In the genomic region with DNA sequence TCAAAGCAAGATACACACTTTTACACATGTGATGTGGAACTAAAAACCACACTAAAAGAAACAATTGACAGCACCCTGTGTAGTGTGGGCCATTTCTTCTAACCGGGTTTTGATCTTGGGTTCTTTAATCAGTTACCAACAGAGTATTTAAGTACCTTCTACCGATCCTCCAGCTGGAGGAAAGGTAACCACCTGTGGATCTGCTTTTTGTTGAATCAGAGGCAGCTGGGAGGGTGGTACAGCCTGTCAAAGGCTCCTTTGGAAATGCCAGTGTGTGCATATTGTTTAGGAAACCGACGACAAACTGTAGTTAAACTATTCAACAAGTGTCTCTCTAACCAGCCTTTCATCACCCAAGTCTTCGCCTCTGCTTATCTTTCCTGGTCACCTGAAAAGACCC, we compare ENCODE assay signal across 18 mouse cellular contexts. TPM values are rescaled to one million over a fixed set of nuclear protein-coding genes. Genes with fewer than 3 reads are reported as not detected.
DNase-seq lines count a peak whose midpoint lies in the region; ATAC-seq and TF ChIP-seq lines count a peak whose summit lies in the region.
"Had no signal": no experiment of that assay in that cellular context is flagged by ENCODE, and none has a peak within 500 bp of the region (broad histone marks: within the 10 kb centered on the region; RNA-seq: fewer than 3 reads in every experiment).

No protein-coding gene starts in this region.

- H3K4me1 ChIP-seq in forebrain, embryonic 13.5 days, result peaks cover 34% of the 10 kb centered on the region
- peaks cover 35% of the 10 kb centered on the region for H3K4me1 ChIP-seq in forebrain, embryonic 15.5 days
- peaks cover 8% of the 10 kb centered on the region; the same call in 1 of the 2 replicates for H3K4me1 ChIP-seq in liver, embryonic 15.5 days (replicated peaks)
- no peaks in the 10 kb centered on the region; the same call in 1 of the 2 replicates for H3K4me1 ChIP-seq in testis, adult 2 months (ENCODE audit: control insufficient read depth, insufficient read depth, low read length)
- H3K4me1 ChIP-seq in liver, postnatal 0 days (ENCODE audit: insufficient read depth), result 0 out of 2 replicates have a peak, but pooled peaks cover 2% of the 10 kb centered on the region

- ATAC-seq in forebrain, embryonic 13.5 days, result no peak
- no peak for ATAC-seq in forebrain, embryonic 15.5 days (replicated peaks)
- no peak for ATAC-seq in liver, embryonic 15.5 days (ENCODE audit: insufficient read depth)
- no peak for ATAC-seq in liver, postnatal 0 days
- ATAC-seq: activated CD4-positive, CD25-positive, alpha-beta regulatory T cell, adult 4 months had no signal

- H3K4me2 ChIP-seq in forebrain, embryonic 13.5 days, result peak overlapping the region; percentile 67; the same call in 1 of the 2 replicates
- H3K4me2 ChIP-seq in forebrain, embryonic 15.5 days (replicated peaks), result no peak overlapping the region
- peak overlapping the region; percentile 70; the same call in 1 of the 2 replicates for H3K4me2 ChIP-seq in liver, embryonic 15.5 days
- peak overlapping the region; percentile 78 for H3K4me2 ChIP-seq in liver, postnatal 0 days (ENCODE audit: low read depth, low read length)

- H3K9ac ChIP-seq in forebrain, embryonic 13.5 days, result no peak overlapping the region
- H3K9ac ChIP-seq in forebrain, embryonic 15.5 days (replicated peaks), result no peak overlapping the region
- no peak overlapping the region for H3K9ac ChIP-seq in liver, embryonic 15.5 days
- no peak overlapping the region for H3K9ac ChIP-seq in liver, postnatal 0 days (replicated peaks)
- H3K9ac ChIP-seq: heart, embryonic 12.5 days had no signal

- no peak overlapping the region for H3K4me3 ChIP-seq in forebrain, embryonic 13.5 days
- H3K4me3 ChIP-seq in forebrain, embryonic 15.5 days, result no peak overlapping the region
- no peak overlapping the region for H3K4me3 ChIP-seq in liver, embryonic 15.5 days (replicated peaks)
- peak overlapping the region; percentile 70 for H3K4me3 ChIP-seq in testis, adult 2 months (ENCODE audit: control insufficient read depth, low read depth, low read length)
- H3K4me3 ChIP-seq in liver, postnatal 0 days (ENCODE audit: low read depth, low read length), result 0 out of 2 replicates have a peak overlapping the region, but pooled peaks have one; percentile 59

- TF ChIP-seq CTCF in testis, adult 2 months (IDR thresholded peaks at IDR 0.05; ENCODE audit: control insufficient read depth, insufficient read depth, insufficient replicate concordance, low read depth, low read length), result no peak
- TF ChIP-seq CTCF in liver, postnatal 0 days (IDR thresholded peaks at IDR 0.05; ENCODE audit: low read depth), result no peak

- DNase-seq in liver, result no peak
- no peak for DNase-seq in testis, postnatal 14 days (ENCODE audit: low spot score)
- no peak for DNase-seq in liver, postnatal 0 days
- DNase-seq in frontal cortex, postnatal 14 days (ENCODE audit: low spot score in 2 of 2), result no peak
- DNase-seq: adrenal gland, postnatal 25 days; cerebellum, adult 2 months; kidney, adult 11 months; lung, adult 2 months; right cerebral cortex, postnatal 25 days had no signal

- WGBS in forebrain, embryonic 13.5 days, result 14% methylated on average over 5 of the region's 5 CpGs
- 7% methylated on average over 5 of the region's 5 CpGs for WGBS in forebrain, embryonic 15.5 days
- 53% methylated on average over 5 of the region's 5 CpGs for WGBS in liver, embryonic 15.5 days (ENCODE audit: insufficient replicate concordance)
- WGBS in liver, postnatal 0 days (ENCODE audit: insufficient replicate concordance), result 51% methylated on average over 5 of the region's 5 CpGs

- TF ChIP-seq POLR2A in testis, adult 2 months (IDR thresholded peaks at IDR 0.05; ENCODE audit: control insufficient read depth, low read depth, low read length), result no peak

- H3K9me3 ChIP-seq in forebrain, embryonic 13.5 days (replicated peaks), result no peaks in the 10 kb centered on the region
- no peaks in the 10 kb centered on the region for H3K9me3 ChIP-seq in forebrain, embryonic 15.5 days
- H3K9me3 ChIP-seq in liver, embryonic 15.5 days (replicated peaks), result no peaks in the 10 kb centered on the region
- H3K9me3 ChIP-seq in liver, postnatal 0 days (ENCODE audit: low read length), result no peaks in the 10 kb centered on the region
- H3K9me3 ChIP-seq: embryonic facial prominence, embryonic 15.5 days; hindbrain, embryonic 15.5 days had no signal

- no peak overlapping the region for H3K27ac ChIP-seq in forebrain, embryonic 13.5 days
- no peak overlapping the region for H3K27ac ChIP-seq in forebrain, embryonic 15.5 days (replicated peaks)
- H3K27ac ChIP-seq in liver, embryonic 15.5 days (replicated peaks), result no peak overlapping the region
- H3K27ac ChIP-seq in testis, adult 2 months (ENCODE audit: control insufficient read depth, insufficient read depth, low read depth, low read length), result no peak overlapping the region
- H3K27ac ChIP-seq in liver, postnatal 0 days (ENCODE audit: low read depth), result no peak overlapping the region

- H3K27me3 ChIP-seq in forebrain, embryonic 13.5 days, result peaks cover 8% of the 10 kb centered on the region; the same call in 1 of the 2 replicates
- H3K27me3 ChIP-seq in forebrain, embryonic 15.5 days, result no peaks in the 10 kb centered on the region
- H3K27me3 ChIP-seq in liver, embryonic 15.5 days, result peaks cover 42% of the 10 kb centered on the region
- H3K27me3 ChIP-seq in testis, adult 2 months (ENCODE audit: control insufficient read depth, insufficient read depth, low read length), result no peaks in the 10 kb centered on the region
- no peaks in the 10 kb centered on the region for H3K27me3 ChIP-seq in liver, postnatal 0 days (ENCODE audit: insufficient read depth, low read length)
- H3K27me3 ChIP-seq: CH12.LX; embryonic facial prominence, embryonic 15.5 days; hindbrain, embryonic 15.5 days had no signal

- no peaks in the 10 kb centered on the region for H3K36me3 ChIP-seq in forebrain, embryonic 13.5 days (ENCODE audit: poor library complexity, severe bottlenecking)
- no peaks in the 10 kb centered on the region for H3K36me3 ChIP-seq in forebrain, embryonic 15.5 days
- 0 out of 2 replicates have a peak, but pooled peaks cover 3% of the 10 kb centered on the region for H3K36me3 ChIP-seq in liver, embryonic 15.5 days (replicated peaks)
- no peaks in the 10 kb centered on the region; the same call in 1 of the 2 replicates for H3K36me3 ChIP-seq in testis, adult 2 months (ENCODE audit: control insufficient read depth, insufficient read depth, low read length)
- H3K36me3 ChIP-seq in liver, postnatal 0 days (replicated peaks; ENCODE audit: insufficient read depth, low read length), result no peaks in the 10 kb centered on the region
- H3K36me3 ChIP-seq: embryonic facial prominence, embryonic 15.5 days; heart, embryonic 12.5 days; hindbrain, embryonic 15.5 days had no signal

- TF ChIP-seq EP300 in liver, postnatal 0 days (IDR thresholded peaks at IDR 0.05; ENCODE audit: low read depth), result no peak

RNA-seq across cellular contexts. Expression of gene Rai14, which starts 1.5 kb away (rescaled TPM):
- 37.9 and 43.7 TPM in 2 replicates for polyA plus RNA-seq in forebrain, embryonic 13.5 days (2015; fragmentation: Nextera tagmentation; extraction: Ambion mirVana)
- polyA plus RNA-seq in forebrain, embryonic 15.5 days (2015; fragmentation: Nextera tagmentation; extraction: Ambion mirVana), result 37.4 and 38.2 TPM in 2 replicates
- polyA plus RNA-seq in liver, embryonic 15.5 days (2015; fragmentation: Nextera tagmentation; extraction: Ambion mirVana), result 4.6 and 5.4 TPM in 2 replicates
- polyA plus RNA-seq in testis, adult 2 months (2012; rRNA removed), result 66.8 and 80.0 TPM in 2 replicates
- polyA plus RNA-seq in liver, postnatal 0 days (2015; fragmentation: Nextera tagmentation; extraction: Ambion mirVana), result 4.8 and 5.4 TPM in 2 replicates

Comparison
In these comparisons a context has a peak if more than half of its experiments do, and no peak if none do; other contexts are left out.
1. H3K4me3 ChIP-seq: peak in testis, adult 2 months (single experiment) and liver, postnatal 0 days (single experiment); none in forebrain, embryonic 13.5 days (single experiment), forebrain, embryonic 15.5 days (single experiment) and liver, embryonic 15.5 days (single experiment).